Mouse (Mus musculus) inflammation-experienced regulatory T-cells, adult 6 months (primary cell): ENCODE measurements around the gene Kirrel3. TPM values are rescaled to one million over a fixed set of nuclear protein-coding genes. Genes with fewer than 3 reads are reported as not detected.

Experiments
- ATAC-seq: one replicate; pipeline ENCODE4 v1.8.0; 2017
- polyA plus RNA-seq, 3 experiments: library from polyadenylated mRNA; unstranded; fragments of 100-300 nt; shearing (Covaris generic); gene quantifications; one replicate each; pipeline ENCODE4 v1.2.1; 2017

Gene Kirrel3
- polyA plus RNA-seq, 3 experiments from 2014 or later = 0.15 to 0.65 (median 0.54) TPM

DNA sequence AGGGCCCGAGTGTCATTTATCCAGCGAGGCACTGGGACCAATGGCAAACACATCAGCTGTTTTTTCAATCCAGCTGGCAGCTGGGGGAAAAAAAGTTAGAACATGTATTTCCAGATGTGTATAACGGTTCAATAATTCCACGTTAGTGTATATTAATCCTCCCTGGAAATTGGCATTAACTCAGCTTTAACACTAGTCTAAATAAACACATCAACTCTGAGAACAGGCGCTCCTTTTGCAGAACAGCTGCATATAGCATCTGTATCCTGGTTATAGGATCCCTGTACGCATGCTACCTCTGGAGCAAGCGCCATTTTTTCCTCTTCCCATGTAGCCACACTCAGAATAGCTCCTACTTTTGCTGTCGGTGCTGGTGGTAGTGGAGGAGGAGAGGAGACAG lies 119.8 kb downstream of the Kirrel3 start:
- ATAC-seq = no peak

DNA sequence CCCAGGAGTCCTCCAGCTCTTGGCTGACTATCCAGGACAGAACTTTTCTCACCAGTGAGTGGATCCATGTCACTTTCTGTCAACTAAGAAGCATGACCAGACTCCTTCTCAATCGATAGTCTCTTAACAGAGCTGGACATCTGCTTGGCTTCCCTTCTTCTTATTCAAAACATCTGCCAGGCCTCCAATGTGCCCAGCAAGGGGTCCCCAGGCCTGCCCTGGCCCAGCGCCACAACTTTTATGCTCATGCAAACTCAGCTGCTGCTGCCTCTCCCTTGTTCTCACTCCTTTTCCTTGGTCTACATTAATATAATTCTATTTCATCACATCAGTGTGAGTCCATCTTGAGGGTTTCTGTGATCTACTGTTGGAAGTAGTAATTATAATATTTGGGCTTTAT lies 122.3 kb downstream of the Kirrel3 start:
- no peak for ATAC-seq

DNA sequence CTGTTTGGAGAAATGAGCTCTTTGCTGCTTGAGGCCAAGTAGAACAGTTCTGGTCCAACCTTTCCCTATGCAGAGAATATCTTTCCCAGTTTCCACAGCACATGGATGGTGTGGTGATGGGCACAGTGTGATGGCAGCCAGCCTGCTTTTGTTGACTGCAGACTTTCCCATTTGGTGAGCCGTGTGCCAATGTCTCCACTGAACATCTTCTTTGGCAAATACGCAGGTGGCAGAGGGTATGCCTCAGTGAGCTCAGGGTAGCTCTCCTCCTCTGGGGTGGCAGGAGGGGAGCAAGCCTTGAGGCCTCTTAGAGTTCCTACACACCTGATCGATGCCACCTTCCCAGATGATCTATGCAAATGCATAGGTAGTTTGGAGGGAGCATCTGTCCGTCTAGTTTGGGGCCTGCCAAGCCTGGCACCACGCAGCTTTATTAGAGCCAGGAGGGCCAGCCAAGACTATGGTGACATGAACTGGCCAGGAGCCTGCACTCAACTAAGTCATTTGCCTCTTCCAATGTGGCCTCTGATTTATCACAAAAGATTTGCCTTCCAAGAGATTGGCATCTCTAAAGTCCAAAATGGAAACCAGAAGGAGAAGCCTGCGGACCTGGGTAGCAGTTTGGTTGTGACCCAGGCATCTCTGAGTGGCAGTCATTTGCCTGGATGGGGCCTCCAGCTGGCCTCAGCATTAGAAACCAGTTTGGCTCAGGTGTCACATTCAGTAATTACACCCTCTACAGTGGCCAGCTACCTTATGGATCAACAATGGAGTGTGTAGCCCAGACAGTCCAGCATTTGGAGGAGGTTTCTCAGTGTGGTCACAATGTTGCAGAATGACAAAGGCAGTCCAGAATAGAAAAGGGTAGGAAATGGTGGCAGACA lies 127.4 kb downstream of the Kirrel3 start:
- no peak for ATAC-seq

DNA sequence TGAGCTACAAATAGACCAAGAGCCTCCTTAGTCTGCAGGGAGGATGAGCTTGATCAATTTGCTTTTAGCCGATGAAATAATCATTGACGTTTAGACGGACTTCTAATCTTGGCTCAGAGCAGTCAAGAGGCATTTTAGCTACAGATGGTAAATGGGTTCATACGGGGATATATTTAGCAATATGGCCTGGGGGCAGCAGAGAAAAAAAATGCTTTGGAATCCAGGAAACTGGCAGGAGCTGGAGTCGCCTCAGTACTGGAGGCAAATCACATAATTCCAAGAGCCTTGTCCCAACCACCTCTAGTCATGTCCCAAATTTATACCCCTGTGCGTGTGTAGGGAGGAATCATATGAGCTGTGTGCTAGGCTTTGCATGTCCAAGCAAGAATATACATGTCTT lies 132.4 kb downstream of the Kirrel3 start:
- ATAC-seq = no peak

DNA sequence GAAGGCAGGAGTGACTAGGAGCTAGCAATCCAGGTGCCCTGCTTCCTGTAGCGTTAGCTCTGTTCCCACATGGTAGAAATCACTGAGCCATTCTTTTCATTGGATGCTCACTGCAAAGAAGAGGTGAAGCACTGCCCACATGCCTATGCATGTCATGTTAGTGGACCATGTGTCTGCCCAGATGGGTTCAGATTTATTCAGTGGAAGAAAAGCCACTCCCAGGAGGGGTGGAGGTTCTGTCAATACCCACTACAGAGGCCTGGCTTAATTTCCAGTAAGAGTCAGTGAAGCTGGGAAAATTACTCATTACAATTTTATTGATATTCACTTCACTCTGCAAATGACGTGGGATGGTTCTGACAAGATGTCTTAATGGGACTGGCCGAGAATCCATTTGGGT lies 134.2 kb downstream of the Kirrel3 start:
- ATAC-seq = no peak

DNA sequence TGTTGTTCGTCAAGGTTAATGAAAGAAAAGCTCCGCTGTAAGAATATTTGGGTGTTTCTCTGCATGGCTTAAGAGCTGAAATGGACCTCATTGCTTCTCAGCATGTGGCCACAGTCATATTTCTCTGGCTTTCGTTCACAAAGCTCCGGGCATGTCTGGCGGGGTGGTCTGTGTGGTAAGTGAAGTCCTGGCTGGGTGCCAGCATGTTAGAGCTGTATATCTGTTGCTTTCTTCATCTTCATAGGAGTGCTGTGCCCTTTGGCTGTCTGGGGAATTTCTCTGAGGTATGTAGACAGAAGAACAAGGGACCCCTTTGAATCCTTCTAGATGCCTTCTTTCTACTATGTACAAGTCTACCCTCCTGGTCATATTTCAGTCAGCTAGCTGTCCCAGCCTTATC lies 137.8 kb downstream of the Kirrel3 start:
- ATAC-seq = no peak

DNA sequence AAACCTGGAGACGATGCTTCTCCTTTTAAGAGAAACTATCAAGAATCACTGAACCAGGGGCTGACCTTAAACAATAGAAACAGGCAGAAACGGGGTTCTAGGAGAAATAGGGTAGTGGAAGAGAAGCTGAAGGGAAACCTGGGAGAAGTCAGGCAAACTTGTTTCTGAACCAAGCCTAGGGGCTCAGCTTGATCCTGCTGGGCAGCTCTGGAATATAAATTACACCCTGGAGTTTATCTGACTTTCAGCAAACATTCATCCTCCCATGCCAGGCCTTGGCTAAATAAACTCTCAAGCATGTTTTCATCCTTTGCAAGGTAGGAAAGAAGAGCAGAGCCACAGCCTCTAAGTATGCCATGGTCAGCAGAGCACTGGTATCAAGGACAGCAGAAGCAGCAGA lies 138.3 kb downstream of the Kirrel3 start:
- ATAC-seq = no peak

DNA sequence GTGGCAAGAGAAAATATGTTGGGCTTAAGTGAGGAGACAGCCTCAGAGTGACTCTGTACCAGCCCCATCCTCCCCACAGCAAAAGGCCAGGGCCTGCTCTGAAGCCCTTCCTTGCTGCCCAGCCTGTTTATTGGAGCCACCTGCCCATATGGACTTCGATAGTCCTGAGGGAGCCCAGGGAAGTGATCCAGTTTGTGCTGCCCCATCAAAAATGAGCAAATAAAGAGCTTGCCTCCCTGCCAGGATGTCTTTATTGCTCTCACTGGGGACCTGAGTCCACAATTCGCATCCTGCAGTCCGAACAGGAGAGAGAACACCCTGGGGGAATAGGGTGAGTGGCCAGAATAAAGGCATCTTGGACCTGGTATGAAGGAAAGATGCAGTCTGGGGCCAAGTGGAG lies 143.1 kb downstream of the Kirrel3 start:
- no peak for ATAC-seq

DNA sequence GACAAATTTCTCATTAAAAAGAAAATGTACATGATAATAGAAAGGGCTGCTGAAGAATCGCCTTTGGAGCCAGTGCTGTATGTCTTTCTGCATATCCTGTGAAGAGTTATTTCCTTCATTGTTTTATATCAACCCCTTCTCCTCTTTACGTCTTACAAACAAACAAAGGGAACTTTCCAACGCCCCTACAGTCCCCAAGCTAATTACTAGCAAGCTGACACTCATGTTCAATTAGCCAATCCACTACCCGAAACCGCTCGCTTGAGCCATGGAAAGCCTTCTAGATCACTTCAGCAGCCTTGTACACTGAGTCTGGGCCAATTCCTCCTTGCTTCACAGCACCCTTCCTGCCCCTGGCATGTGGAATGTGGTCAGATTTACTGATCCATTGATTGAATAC lies 150.0 kb downstream of the Kirrel3 start:
- no peak for ATAC-seq

DNA sequence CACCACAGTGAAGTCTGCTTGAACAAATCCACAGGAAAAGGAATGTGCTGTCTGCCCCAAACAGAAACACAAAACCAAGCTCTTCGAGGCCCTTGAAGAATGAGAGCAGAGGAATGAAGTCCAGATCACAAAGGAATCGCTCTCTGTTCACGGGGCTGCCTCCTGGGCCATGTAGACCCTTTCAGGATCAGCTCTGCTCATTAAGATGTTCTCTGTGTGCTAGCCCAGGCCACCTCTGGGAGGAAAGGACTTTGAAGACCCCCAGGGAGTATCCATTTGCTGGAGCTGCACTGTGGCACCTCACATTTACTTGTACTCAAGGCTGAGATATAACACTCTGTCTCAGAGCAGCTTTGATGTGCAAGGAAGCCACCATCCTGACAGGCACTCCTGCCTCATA lies 158.2 kb downstream of the Kirrel3 start:
- ATAC-seq = no peak

DNA sequence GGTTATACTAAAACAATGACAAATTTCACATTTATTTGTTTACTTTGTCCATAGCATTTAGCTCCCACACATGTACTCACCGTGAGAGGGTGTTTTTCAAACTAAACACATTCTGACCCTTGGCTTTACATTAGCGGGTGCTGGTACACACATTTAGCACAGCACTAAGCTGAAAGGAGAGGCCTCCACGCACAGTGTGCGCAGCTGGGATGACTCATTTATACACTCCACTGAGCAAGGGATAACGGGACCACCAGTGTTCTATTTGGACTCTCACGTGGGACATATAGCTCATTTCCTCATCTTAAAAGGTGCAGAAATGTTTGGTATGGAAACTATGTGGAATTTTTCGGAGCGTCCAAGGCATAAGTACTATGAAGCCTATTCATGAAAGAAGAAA lies 158.7 kb downstream of the Kirrel3 start:
- ATAC-seq = no peak

DNA sequence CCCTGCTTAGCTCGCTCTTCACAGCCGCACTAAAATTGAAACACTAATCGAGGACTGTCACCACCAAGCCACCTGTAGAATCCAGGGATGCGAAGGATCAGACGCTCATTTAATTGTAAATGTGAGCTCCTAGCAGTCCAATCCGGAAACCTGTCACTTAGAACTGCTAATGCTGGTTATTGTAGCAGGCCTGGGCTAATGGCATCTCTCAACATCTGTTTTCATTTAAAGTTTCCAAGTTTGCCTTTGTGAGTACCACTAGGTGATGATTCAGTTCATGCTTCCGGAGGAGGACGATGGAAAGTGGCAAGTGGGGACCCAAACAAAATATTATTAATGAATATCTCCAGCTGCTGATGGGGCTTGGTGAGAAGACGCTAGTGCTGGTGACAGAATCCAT lies 161.1 kb downstream of the Kirrel3 start:
- no peak for ATAC-seq

DNA sequence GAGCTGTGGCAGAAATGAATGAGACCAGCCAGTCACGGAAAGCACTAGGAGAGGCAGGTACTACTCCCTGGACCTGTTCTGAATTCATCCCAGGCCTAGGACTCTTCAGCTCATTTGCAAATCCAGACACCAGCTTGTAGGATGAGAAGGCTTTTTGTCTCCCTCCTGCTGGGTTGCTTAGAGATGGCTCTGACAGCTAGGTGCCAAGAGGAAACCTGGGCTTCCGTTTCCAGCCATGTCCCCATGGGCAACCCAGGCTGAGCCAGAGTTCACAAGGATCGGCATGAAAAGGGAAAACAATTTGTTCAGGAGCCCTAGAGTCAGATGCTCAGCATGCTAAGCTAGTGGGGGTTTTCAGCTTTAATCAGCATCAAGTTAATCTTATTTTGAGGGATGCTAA lies 166.6 kb downstream of the Kirrel3 start:
- ATAC-seq = no peak

DNA sequence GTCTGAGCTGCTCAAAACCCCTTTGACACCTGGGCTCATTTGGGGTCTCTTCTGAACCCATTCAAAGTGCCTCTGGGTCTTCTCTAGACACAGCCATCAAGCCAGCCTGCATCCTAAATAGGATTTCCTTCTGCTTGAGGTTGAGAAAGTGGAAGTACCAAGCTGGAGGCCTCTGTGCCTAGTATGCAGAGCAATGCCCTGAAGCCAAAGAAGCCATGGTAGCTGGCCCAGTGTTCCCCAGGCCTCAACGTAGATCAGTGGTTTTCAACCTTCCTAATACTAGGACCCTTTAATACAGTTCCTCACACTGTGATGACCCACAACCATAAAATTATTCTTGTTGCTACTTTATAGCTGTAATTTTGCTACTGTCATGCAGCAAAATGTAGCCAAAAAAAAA lies 167.4 kb downstream of the Kirrel3 start:
- ATAC-seq = no peak

DNA sequence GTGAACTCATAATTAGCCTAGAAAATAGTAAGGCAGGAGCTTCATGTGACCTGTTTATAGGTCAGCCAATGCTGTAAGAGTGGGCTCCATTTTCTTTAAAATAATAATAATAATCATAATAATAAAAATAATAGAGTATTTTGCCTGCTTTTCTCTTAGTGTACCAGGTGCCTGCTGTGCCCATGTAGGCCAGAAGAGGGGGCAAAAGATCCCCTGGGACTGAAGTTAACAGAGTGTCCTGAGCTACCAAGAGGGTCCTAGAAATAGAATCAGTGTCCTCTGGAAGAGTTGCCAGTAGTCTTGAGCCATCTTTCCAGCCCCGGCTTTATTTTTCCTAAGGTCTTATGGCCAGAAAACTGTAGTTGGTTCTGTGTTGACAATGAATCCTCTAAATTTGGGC lies 174.9 kb downstream of the Kirrel3 start:
- no peak for ATAC-seq

DNA sequence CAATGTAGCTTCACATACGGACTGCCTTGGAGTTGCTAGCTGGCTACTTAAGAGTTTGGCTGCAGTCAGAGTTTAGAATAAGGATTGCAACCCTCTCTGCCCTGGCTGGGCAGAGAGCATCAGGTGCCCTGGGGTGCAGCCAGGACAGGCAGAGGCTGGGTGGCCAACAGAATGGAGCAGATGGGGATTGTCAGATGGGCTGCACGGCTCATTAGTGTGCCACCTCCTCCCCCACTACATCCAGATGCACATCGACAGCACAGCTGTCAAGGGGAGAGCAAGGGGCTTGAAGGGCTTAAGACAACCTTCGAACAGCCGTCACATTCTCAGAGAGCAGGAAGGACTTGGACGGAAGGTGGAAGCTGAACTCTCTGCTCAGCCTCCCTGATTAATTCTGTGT lies 177.7 kb downstream of the Kirrel3 start:
- no peak for ATAC-seq

DNA sequence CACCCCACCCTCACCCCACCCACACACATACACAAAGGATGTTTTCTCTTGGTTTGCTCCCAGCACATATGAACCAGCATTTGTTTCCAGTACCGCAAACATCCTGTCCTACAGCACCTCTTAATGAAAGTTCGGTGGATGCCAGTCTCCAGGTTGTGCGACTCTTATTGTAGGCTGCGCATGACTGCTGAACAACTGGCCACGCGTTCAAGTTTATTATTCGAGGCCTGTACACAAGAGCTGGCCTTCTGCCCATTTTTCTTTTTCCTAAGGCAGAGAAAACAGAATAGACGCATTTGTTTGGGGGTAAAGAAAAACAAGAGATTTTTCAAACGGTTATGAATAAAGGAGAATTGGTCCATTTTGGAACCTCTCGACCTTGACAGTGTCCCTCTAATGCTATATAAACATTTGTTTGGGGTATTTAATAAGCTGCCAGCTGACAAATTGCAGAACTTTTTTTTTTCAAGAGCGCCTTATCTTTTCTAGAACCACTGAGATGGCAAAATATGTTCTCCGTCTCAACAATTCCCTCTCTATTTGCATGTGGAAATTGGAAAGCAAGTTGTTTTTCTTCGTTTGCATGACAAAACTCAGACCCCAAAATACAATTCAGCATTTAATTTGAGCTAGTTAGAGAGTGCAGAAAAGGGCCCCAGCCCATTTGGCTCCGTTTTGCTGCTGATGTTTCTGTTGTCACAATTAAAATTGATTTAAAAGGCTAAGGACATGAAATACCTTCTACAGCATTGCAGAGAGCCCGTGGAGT lies 179.9 kb downstream of the Kirrel3 start:
- no peak for ATAC-seq

DNA sequence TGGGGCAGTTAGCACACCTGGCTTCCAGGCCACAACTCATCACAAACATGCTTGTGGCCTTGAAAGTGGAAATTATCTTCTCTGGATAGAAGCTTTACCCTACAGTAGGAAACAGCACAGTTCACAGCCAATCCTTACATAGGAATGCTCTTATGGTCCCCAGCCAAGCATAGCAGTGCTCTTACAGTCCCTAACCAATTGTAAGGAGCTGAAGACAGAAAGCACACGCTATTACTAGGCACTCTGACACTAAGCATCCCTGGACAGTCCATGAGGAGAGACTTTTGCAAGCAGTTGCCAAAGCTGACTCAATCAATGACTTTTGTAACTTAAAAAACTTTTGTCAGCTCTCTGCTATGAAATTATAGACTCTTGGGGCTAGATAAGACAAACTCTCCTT lies 181.5 kb downstream of the Kirrel3 start:
- no peak for ATAC-seq

DNA sequence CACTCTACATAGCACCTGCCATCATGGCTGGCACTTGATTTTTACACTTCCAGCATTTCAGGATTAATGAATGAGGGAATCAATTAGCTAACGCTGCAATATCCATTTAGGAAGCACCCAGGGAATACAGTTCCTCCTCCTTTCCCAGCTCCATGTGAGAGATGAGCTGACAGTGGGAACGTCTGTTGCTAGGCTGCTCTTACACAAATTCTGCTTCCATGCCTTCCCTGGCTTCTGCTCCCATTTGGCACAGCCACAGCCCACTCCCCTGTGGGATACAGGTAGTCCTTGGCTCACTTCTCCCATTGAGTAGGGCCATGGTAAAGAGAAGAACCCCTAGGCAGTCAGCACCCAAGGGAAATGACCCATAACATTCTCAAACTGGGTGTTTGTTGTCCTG lies 185.2 kb downstream of the Kirrel3 start:
- no peak for ATAC-seq

DNA sequence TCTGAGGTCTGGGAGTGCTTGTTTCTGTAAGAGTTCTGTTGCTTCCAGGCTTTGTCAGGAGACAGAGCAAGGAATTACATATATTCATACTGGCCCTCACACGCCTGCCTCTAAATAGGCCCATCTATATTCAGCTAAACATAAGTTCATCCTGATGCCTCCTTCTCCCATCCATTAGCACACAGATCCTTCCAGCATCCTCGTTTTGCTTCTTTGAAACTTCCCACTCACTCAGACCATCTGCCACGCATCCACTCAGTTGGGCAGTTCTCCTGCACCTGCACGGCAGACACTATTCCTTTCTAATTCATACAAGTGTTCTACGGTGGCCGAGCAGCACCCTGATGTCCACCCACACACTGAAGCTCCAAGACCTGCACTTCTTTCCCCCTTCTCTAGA lies 201.1 kb downstream of the Kirrel3 start:
- no peak for ATAC-seq

DNA sequence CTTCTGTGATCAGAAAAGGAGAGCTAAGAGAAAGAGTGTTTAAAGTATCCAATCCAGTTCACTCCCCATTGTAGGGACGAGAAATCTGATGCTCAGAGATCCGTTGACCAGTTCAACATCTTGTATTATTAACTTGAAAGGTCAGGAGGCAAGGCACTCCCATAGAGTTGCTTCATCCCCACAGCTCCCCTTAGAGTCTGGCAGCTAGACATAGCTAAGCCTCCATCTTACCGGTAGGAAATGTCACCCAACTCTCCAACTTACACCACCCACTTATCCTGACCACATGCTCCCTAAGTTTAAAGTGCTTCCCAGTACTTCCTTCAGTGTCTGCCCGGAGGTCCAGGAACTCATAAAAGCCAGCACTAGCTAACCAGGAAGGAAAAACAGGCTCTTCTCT lies 202.7 kb downstream of the Kirrel3 start:
- ATAC-seq = no peak

DNA sequence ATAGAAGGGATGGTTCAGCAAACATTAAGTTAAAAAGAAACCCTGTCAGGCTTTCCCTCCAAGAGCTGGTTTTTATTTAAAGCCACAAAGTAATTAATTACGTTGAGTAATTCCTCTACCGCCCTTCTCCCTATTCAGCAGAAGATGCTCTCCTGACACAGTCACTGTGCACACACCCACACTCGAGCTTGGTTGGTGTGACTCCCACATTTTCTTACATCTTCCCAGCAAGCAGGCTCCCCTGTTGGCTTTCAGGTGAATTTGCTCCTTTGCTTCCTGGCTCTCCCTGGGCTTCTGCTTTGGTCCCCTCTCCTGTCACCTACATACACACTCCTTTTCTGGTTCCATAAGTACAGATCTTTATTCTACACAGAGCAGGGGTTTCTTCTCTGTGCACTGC lies 203.7 kb downstream of the Kirrel3 start:
- no peak for ATAC-seq

DNA sequence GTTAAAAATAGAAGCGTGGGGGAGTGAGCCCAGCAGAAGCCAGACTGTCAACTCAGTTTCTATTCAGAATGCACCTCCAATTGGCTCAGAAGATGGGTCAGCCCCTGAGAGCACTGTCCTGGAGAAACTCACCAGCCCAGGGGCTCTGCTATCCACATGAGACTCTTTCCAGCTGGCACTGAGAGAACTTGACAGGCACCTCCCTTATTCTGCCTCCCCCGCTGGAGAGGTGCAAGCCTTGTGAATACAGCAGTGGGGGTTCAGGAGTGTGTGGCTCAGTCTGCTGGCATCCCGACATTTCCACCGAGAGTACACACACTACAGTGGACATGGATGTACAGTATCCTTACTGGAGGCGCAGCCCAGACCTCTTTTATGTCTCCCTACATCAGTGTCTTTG lies 210.0 kb downstream of the Kirrel3 start:
- no peak for ATAC-seq
